Mouse (Mus musculus) forebrain, embryonic 13.5 days (tissue): ENCODE measurements around the gene Mug2. TPM values are rescaled to one million over a fixed set of nuclear protein-coding genes. Genes with fewer than 3 reads are reported as not detected.
"Not testable (repeated sequence)": the region's sequence is repeated elsewhere in the genome, so short reads cannot be mapped to it uniquely, and the experiment has no call there.

Source experiments
- ATAC-seq: fragments of 200-750 bp; cut with Nextera tagmentation; 2 replicates; pipeline ENCODE4 v1.8.0; 2017
- H3K27ac ChIP-seq: fragments of 300-500 bp; sonication (generic); 2 replicates; pipeline ENCODE4 v1.5.1; 2015; ENCODE audit warnings: inconsistent platforms, mild to moderate bottlenecking, moderate library complexity
- H3K27me3 ChIP-seq: fragments of 300-500 bp; sonication (generic); 2 replicates; pipeline ENCODE4 v1.6.1; 2015; ENCODE audit warnings: mild to moderate bottlenecking, inconsistent platforms
- H3K36me3 ChIP-seq: fragments of 300-500 bp; sonication (generic); 2 replicates; pipeline ENCODE4 v1.6.1; 2015; ENCODE audit warnings: mild to moderate bottlenecking, inconsistent platforms; ENCODE audit not compliant: poor library complexity, severe bottlenecking
- H3K4me1 ChIP-seq: fragments of 300-500 bp; sonication (generic); 2 replicates; pipeline ENCODE4 v1.6.1; 2015; ENCODE audit warnings: inconsistent platforms
- H3K4me2 ChIP-seq: fragments of 300-500 bp; sonication (generic); 2 replicates; pipeline ENCODE4 v1.6.1; 2015; ENCODE audit warnings: inconsistent platforms, mild to moderate bottlenecking, moderate library complexity
- H3K4me3 ChIP-seq: fragments of 300-500 bp; sonication (generic); 2 replicates; pipeline ENCODE4 v1.5.1; 2015; ENCODE audit warnings: mild to moderate bottlenecking, inconsistent platforms
- H3K9ac ChIP-seq: fragments of 300-500 bp; sonication (generic); 2 replicates; pipeline ENCODE4 v1.6.1; 2015; ENCODE audit warnings: mild to moderate bottlenecking, inconsistent platforms
- H3K9me3 ChIP-seq: fragments of 300-500 bp; sonication (generic); replicated peaks from 2 replicates; pipeline ENCODE4 v1.6.1; 2016; ENCODE audit warnings: inconsistent platforms
- WGBS: fragments of 180-500 bp; shearing (Covaris S2); methylation state at CpG from one replicate; pipeline ENCODE4 v1.1.7; 2015; 5-methylcytosine and 5-hydroxymethylcytosine counted together
- polyA plus RNA-seq: library from polyadenylated mRNA; unstranded; fragments of >200 nt; fragmentation: Nextera tagmentation; extraction: Ambion mirVana; gene quantifications from 2 replicates; pipeline ENCODE4 v1.2.1, GENCODE M21; 2015

Mug2 gene
- polyA plus RNA-seq = not detected in 2 replicates

DNA sequence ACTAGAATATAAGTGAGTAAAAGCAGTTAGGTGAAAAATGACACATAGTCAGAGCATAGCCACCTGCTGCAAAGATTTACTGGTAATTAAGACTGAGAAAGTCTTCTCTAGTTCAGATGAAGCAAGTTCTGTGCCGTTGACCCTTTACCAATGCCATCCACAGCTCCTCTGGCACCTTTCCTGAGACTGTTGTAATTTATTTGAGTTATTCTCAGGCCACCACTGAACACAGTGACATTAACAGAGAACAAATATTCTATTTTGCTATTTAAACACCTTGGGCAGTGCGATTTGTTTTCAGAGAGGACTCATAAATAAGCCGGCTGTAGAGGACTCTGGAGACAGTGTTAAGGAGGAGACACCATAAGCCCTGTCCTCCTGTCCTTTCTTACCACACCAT, at the start of gene Mug2:
TSS of gene Mug2 (plus strand) at position 301 of the 400 bp plus-strand sequence.
- WGBS = no CpG with 5 or more reads among the region's 3 CpGs
- not testable (repeated sequence) for H3K9ac ChIP-seq, H3K36me3 ChIP-seq, H3K4me1 ChIP-seq, H3K27ac ChIP-seq, ATAC-seq, H3K27me3 ChIP-seq, H3K4me2 ChIP-seq, H3K4me3 ChIP-seq, H3K9me3 ChIP-seq

DNA sequence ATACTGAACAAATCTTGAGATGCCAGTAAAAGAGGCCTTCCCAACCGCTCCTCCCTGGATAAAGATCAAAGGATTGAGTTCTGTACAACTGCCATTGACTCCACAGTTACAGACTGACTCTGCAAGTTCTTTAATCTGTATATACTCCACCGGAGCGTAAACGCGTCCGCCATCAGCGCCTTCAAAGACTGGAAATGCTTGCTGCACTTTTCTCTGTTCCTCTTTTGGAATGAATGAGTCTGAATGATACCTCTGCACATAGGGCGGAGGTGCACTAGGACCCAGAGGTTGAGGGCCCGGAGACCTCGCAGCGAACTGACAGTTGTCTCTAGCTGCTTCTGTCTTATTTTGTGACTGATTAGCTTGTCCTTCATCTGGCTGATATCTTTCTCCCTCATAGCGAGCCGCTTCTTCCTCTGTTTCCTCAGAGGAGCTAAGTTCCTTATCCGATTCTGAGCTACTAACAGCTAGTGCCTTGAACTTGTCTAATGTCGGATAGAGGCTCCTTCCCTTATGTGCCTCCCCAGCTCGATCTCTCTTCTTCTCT, 48.7 kb upstream of the Mug2 start:
- WGBS = 93% methylated on average over 16 of the region's 16 CpGs
- H3K9me3 ChIP-seq = peaks cover 23% of the 10 kb centered on the region
- H3K9ac ChIP-seq, H3K27ac ChIP-seq, H3K36me3 ChIP-seq, H3K4me1 ChIP-seq, H3K4me3 ChIP-seq, ATAC-seq, H3K4me2 ChIP-seq, H3K27me3 ChIP-seq: not testable (repeated sequence)

DNA sequence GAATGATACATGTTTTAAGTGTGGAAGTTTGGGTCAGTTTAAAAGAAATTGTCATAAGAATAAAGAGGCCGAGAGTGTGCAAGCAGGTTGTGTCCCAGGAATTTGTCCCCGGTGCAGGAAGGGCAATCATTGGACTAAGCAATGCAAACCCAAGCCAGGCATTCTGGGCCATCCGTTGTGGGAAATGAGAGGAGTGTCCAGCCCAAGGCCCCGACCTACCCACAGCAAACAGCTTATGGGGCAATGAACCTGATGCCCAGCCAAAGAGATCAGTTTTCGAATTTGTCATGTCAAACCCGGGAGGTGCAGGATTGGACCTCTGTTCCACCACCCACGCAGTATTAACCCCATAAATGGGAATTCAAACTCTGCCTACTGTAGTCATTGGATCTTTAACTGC, 30.9 kb upstream of the Mug2 start:
- no peak for ATAC-seq
- no peaks in the 10 kb centered on the region for H3K4me1 ChIP-seq
- 81% methylated on average over 7 of the region's 7 CpGs for WGBS
- H3K9me3 ChIP-seq = peaks cover 26% of the 10 kb centered on the region
- H3K27ac ChIP-seq = no peak overlapping the region
- no peaks in the 10 kb centered on the region for H3K36me3 ChIP-seq
- no peak overlapping the region for H3K9ac ChIP-seq
- no peak overlapping the region for H3K4me2 ChIP-seq
- no peak overlapping the region for H3K4me3 ChIP-seq
- H3K27me3 ChIP-seq = no peaks in the 10 kb centered on the region

DNA sequence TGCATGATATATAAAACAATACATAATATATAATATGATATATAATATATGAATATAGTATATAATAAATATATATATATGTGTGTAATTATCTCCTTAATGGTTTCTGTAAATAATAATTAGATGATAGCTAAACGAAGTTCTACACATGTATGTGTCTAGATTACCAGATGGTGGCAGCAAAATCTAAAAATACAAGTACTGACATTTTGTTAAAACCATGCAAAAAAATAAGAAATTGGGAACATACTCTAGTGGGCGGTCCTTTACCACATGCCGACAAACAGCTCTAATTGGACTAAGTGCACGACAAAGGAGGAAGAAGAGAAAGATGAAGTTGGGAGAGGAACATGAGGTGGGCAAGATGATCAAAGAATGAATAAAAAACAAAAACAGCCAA, 94.3 kb downstream of the Mug2 start:
- Histone ChIP-seq H3K36me3 (no peaks in the 10 kb centered on the region), H3K4me1 (no peaks in the 10 kb centered on the region), H3K4me3 (no peak overlapping the region), H3K9ac (no peak overlapping the region), H3K27me3 (no peaks in the 10 kb centered on the region), H3K9me3 (peaks cover 17% of the 10 kb centered on the region), H3K4me2 (no peak overlapping the region), H3K27ac (no peak overlapping the region)
- ATAC-seq = no peak
- 80% methylated on average over 4 of the region's 4 CpGs for WGBS

DNA sequence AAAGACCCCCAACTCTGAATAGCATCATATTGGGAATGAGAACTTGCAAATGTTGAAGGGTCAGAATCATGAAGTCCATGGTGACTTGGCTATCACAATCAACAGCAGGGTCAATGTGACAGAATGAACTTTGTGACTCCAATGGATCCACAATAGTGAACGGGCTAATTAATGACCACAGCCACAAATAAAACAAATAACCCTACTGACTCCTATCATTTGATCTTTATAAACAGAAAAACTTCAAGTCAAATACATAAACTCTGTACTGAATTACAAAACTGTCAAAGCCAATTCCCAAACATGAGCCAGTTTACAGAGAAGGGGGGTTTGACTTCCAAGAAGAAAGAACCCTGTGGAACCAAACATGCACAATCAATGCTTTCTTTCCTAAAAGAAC, 95.1 kb downstream of the Mug2 start:
- ATAC-seq = no peak
- 74% methylated on average over 1 of the region's 1 CpGs for WGBS
- no peak overlapping the region for H3K4me2 ChIP-seq
- peaks cover 17% of the 10 kb centered on the region for H3K9me3 ChIP-seq
- H3K4me3 ChIP-seq = no peak overlapping the region
- no peaks in the 10 kb centered on the region for H3K27me3 ChIP-seq
- no peak overlapping the region for H3K27ac ChIP-seq
- H3K36me3 ChIP-seq = no peaks in the 10 kb centered on the region
- no peaks in the 10 kb centered on the region for H3K4me1 ChIP-seq
- H3K9ac ChIP-seq = no peak overlapping the region

DNA sequence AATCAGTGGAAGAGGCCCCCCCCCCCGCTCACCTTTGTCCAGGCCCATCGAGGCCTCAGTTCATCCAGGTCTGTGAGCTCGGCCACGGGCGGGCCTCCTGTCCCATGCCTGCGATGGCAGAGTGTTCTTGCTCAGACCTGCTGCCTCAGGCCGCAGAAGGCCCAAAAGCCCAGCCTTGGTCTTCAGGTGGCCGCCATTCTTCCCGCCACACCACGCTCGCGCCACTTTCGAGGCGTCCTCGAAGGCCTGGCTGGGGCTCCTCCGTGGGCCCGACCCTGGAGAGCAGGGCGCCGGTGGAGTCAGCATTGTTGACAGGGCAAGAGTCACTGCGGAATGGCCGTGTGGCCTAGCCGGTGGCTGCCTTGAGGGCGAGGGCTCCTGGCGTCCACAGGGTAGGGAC, 110.4 kb downstream of the Mug2 start:
- Histone ChIP-seq H3K36me3 (no peaks in the 10 kb centered on the region), H3K4me1 (no peaks in the 10 kb centered on the region), H3K4me3 (no peak overlapping the region), H3K9ac (no peak overlapping the region), H3K27me3 (no peaks in the 10 kb centered on the region), H3K9me3 (0 out of 2 replicates have a peak, but pooled peaks cover 9% of the 10 kb centered on the region), H3K4me2 (no peak overlapping the region), H3K27ac (no peak overlapping the region)
- WGBS = 94% methylated on average over 24 of the region's 24 CpGs
- no peak for ATAC-seq

DNA sequence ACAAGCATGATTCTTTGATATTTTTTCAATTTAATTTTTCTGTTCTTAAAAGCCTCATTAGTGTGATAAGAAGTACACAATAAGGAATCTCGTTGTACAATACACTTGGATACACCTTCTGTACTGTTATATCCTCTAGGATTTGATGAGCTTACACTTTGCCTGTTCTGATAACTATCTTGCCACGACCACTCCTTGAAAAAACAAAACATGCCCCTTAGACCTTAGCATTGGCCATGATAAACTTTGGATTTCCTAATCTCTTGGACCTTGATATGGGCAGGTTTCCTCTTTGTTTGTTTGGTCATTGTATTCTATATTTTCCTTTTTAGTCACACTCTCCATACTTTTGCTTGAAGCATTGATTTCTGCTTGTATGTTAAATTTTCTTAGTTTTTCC, 123.0 kb downstream of the Mug2 start:
- Histone ChIP-seq H3K27me3 (no peaks in the 10 kb centered on the region), H3K36me3 (no peaks in the 10 kb centered on the region), H3K9ac (no peak overlapping the region), H3K4me1 (no peaks in the 10 kb centered on the region), H3K4me2 (no peak overlapping the region), H3K9me3 (no peaks in the 10 kb centered on the region), H3K27ac (no peak overlapping the region), H3K4me3 (no peak overlapping the region)
- ATAC-seq = no peak
- 66% methylated on average over 2 of the region's 2 CpGs for WGBS

Other genes starting within 250 kb of the Mug2 start
- not detected in 2 replicates for gene Mug1, start 168.2 kb upstream of the Mug2 start, polyA plus RNA-seq